Mouse (Mus musculus) cerebellum, adult 2 months (tissue): Measurements from ENCODE around the gene Izumo4.

Experiments used
- CTCF ChIP-seq: fragments of 200-500 bp; IDR thresholded peaks from 2 replicates; pipeline ENCODE4 v1.5.1; 2011; ENCODE audit warnings: low read depth, mild to moderate bottlenecking, control low read depth, low read length, moderate library complexity, borderline replicate concordance; ENCODE audit not compliant: insufficient read depth
- POLR2A ChIP-seq: fragments of 200-500 bp; IDR thresholded peaks from 2 replicates; pipeline ENCODE4 v1.6.1; 2011; ENCODE audit warnings: low read length, control low read depth, borderline replicate concordance; ENCODE audit not compliant: insufficient read depth

DNA sequence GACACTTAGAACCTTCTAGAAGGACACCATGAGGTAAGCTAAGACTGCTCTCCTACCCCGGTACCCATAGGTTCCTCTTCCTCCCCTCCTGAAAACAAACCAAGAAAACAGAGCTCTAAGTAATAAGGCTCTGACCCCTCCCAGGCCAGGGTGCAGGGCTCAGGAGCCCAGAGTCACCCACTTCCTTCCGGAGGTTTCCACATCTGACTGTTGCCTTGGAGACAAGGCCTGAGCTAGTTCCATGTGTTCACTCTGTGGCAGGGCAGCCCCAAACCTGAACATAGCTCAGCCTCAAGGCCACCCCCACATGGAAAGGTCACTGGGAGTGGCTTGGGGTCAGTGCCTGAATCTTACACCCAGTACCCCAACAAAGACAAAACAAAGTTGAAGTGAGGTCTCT, 6.8 kb upstream of the Izumo4 start:
- TF ChIP-seq POLR2A (no peak), CTCF (no peak)
